Mouse (Mus musculus) brain, embryonic 14.5 days (tissue): ENCODE results near the gene Ube2e2.

Source experiments
- CTCF ChIP-seq: fragments of 200-500 bp; IDR thresholded peaks from 2 replicates; pipeline ENCODE4 v1.5.1; 2012; ENCODE audit warnings: inconsistent platforms, mild to moderate bottlenecking, moderate library complexity, borderline replicate concordance; ENCODE audit not compliant: insufficient read depth, insufficient read length; ENCODE audit errors: extremely low read depth
- POLR2A ChIP-seq: fragments of 200-500 bp; IDR thresholded peaks from 2 replicates; pipeline ENCODE4 v1.6.1; 2012; ENCODE audit warnings: mild to moderate bottlenecking, inconsistent platforms, borderline replicate concordance; ENCODE audit not compliant: poor library complexity, insufficient read depth, insufficient read length, severe bottlenecking; ENCODE audit errors: extremely low read depth

DNA sequence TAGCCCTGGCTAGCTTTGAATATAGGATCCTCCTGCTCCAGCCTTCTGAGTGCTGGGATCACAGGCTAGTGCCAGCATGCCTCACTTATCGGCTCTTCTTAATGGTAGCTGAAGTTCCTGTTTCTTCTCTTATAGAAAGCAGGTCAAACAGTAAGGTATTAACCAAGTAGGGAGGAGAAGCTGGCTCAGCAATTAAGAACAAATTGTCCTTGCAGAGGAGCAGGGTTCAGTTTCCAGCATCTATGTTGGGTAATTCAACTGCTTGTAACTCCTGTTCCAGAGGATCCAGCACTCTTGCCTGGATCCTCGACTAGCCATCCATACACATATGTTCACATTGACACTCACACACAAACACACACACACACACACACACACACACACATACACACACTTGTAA lies 136.1 kb downstream of the Ube2e2 start:
- TF ChIP-seq POLR2A = no peak
- no peak for TF ChIP-seq CTCF
